Mouse (Mus musculus): ENCODE results near the gene Rps5. TPM values are rescaled to one million over a fixed set of nuclear protein-coding genes. Genes with fewer than 3 reads are reported as not detected.

Rps5 gene
- polyA plus RNA-seq, 1 experiment from 2014 or later: 1,023 TPM

- no peak overlapping the region for H3K27ac ChIP-seq
- H3K4me1 ChIP-seq: peaks cover 16% of the 10 kb centered on the region
- H3K27me3 ChIP-seq (ENCODE audit: poor library complexity, severe bottlenecking): no peaks in the 10 kb centered on the region
- DNase-seq (ENCODE audit: extremely low spot score, low spot score): no peak
- H3K36me3 ChIP-seq (replicated peaks): peaks cover 44% of the 10 kb centered on the region
- no peak overlapping the region for H3K4me3 ChIP-seq
- 96% methylated on average over 25 of the region's 25 CpGs for WGBS
- H3K9me3 ChIP-seq: no peaks in the 10 kb centered on the region
Observed at GRCm38 (mm10) chr7:12970906-12971305, 48.8 kb downstream of the Rps5 start.

Other genes with a start within 250 kb of the Rps5 start
- not detected in 2 replicates for gene Vmn2r55, start 237.3 kb upstream of the Rps5 start, polyA plus RNA-seq (2016; fragmentation: Nextera tagmentation; extraction: Ambion mirVana)
- gene Vmn2r56, start 187.3 kb upstream of the Rps5 start, polyA plus RNA-seq (2016; fragmentation: Nextera tagmentation; extraction: Ambion mirVana): not detected in 2 replicates
- gene Zscan18, start 118.7 kb upstream of the Rps5 start, polyA plus RNA-seq (2016; fragmentation: Nextera tagmentation; extraction: Ambion mirVana): 12.3 and 13.2 TPM in 2 replicates
- 17.8 and 18.4 TPM in 2 replicates for gene Zfp329, start 103.4 kb upstream of the Rps5 start, polyA plus RNA-seq (2016; fragmentation: Nextera tagmentation; extraction: Ambion mirVana)
- gene Zfp110, start 87.5 kb upstream of the Rps5 start, polyA plus RNA-seq (2016; fragmentation: Nextera tagmentation; extraction: Ambion mirVana): 28.7 and 30.1 TPM in 2 replicates
- 4.4 and 5.1 TPM in 2 replicates for gene Zfp128, start 41.1 kb upstream of the Rps5 start, polyA plus RNA-seq (2016; fragmentation: Nextera tagmentation; extraction: Ambion mirVana)
- 18.5 and 19.8 TPM in 2 replicates for gene Zscan22, start 24.5 kb upstream of the Rps5 start, polyA plus RNA-seq (2016; fragmentation: Nextera tagmentation; extraction: Ambion mirVana)
- 0.55 and 1.0 TPM in 2 replicates for gene Rnf225, start 5.1 kb downstream of the Rps5 start, polyA plus RNA-seq (2016; fragmentation: Nextera tagmentation; extraction: Ambion mirVana)
- gene Zfp324, start 43.5 kb downstream of the Rps5 start, polyA plus RNA-seq (2016; fragmentation: Nextera tagmentation; extraction: Ambion mirVana): 10.5 and 11.1 TPM in 2 replicates
- 16.5 and 17.7 TPM in 2 replicates for gene Zfp446, start 55.6 kb downstream of the Rps5 start, polyA plus RNA-seq (2016; fragmentation: Nextera tagmentation; extraction: Ambion mirVana)
- gene Slc27a5, start 75.9 kb downstream of the Rps5 start, polyA plus RNA-seq (2016; fragmentation: Nextera tagmentation; extraction: Ambion mirVana): not detected in 2 replicates
- 415 and 417 TPM in 2 replicates for gene Trim28, start 76.8 kb downstream of the Rps5 start, polyA plus RNA-seq (2016; fragmentation: Nextera tagmentation; extraction: Ambion mirVana)
- gene Zbtb45, start 87.7 kb downstream of the Rps5 start, polyA plus RNA-seq (2016; fragmentation: Nextera tagmentation; extraction: Ambion mirVana): 29.7 and 30.7 TPM in 2 replicates
- 97.3 and 102 TPM in 2 replicates for gene Chmp2a, start 112.5 kb downstream of the Rps5 start, polyA plus RNA-seq (2016; fragmentation: Nextera tagmentation; extraction: Ambion mirVana)
- gene Ube2m, start 116.0 kb downstream of the Rps5 start, polyA plus RNA-seq (2016; fragmentation: Nextera tagmentation; extraction: Ambion mirVana): 82.9 and 88.7 TPM in 2 replicates
- gene Mzf1, start 132.5 kb downstream of the Rps5 start, polyA plus RNA-seq (2016; fragmentation: Nextera tagmentation; extraction: Ambion mirVana): 3.9 and 4.3 TPM in 2 replicates
- gene Vmn1r85, start 172.9 kb downstream of the Rps5 start, polyA plus RNA-seq (2016; fragmentation: Nextera tagmentation; extraction: Ambion mirVana): not detected in 2 replicates
- not detected in 2 replicates for gene Vmn1r86, start 197.6 kb downstream of the Rps5 start, polyA plus RNA-seq (2016; fragmentation: Nextera tagmentation; extraction: Ambion mirVana)
- not detected in 2 replicates for gene Vmn1r87, start 217.9 kb downstream of the Rps5 start, polyA plus RNA-seq (2016; fragmentation: Nextera tagmentation; extraction: Ambion mirVana)
- not detected in 2 replicates for gene Vmn1r88, start 237.3 kb downstream of the Rps5 start, polyA plus RNA-seq (2016; fragmentation: Nextera tagmentation; extraction: Ambion mirVana)

Measured in forebrain, embryonic 10.5 days (tissue).